Mouse (Mus musculus): ENCODE data around the gene Iqschfp.

DNA sequence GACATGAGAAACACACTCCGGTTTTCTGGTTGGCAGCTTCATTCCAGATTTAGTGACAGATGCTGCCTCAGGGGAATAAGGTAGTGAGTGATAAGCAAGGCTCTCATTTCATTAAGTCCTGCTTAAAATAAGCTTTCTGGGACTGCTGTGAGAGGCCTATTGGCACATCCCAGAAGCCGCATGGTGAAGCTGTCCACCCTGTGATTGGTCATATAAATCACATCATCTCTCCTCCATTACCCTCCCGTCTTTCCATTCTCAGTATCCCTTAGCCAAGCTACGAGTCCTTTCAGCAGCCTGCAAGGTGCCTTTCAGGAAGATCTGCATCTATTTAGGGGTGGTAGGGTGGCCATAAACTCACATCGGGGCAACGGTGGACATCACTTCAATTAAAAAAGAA lies 458.6 kb downstream of the Iqschfp start:
- TF ChIP-seq POLR2A (IDR thresholded peaks at IDR 0.05; ENCODE audit: borderline replicate concordance, extremely low read depth, insufficient read depth, insufficient read length, poor library complexity, severe bottlenecking) (no peak), CTCF (IDR thresholded peaks at IDR 0.05; ENCODE audit: borderline replicate concordance, extremely low read depth, insufficient read depth, insufficient read length) (no peak)

Measured in brain, embryonic 14.5 days (tissue).